Mouse (Mus musculus): ENCODE results near the gene Lrrn4. TPM values are rescaled to one million over a fixed set of nuclear protein-coding genes. Genes with fewer than 3 reads are reported as not detected.

The Lrrn4 gene
- total and polyA plus RNA-seq, 3 experiments = not detected

DNA sequence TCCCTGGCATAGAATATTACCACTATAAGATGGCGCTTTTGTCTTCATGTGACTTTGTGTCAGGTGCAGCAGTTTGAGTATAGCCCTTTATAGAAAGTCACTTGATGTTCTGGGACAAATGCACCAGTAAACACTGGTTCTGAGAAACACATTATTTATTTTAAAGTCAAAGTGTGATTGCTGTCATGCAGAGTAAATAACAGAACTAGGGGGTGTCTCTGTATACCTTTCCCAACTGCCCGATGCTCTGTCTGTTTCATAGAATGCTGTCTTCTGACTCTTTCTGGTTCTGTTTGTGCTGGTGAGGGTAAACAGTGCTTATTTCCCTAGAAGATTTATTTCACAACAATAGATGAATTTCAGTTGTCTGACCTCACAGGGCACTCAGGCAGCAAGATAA is 17.4 kb downstream of the Lrrn4 start:
- Histone ChIP-seq H3K36me3 (replicated peaks in 1 of 2; ENCODE audit: control insufficient read depth in 1 of 2, insufficient read depth in 1 of 2, low read length in 1 of 2) (peaks cover 32 to 78% of the 10 kb centered on the region in 2 experiments), H3K4me3 (replicated peaks in 1 of 3; ENCODE audit: low read depth in 2 of 3, low read length in 2 of 3, poor library complexity in 1 of 3) (no peak overlapping the region), H3K79me2 (replicated peaks; ENCODE audit: control insufficient read depth, extremely low read depth, insufficient read depth, poor library complexity, severe bottlenecking) (peaks cover 3% of the 10 kb centered on the region; the same call in 1 of the 2 replicates), H3K27me3 (replicated peaks) (no peaks in the 10 kb centered on the region), H3K9ac (ENCODE audit: insufficient read depth, low read depth) (no peak overlapping the region), H3K27ac (ENCODE audit: insufficient read depth, low read depth) (no peak overlapping the region), H3K4me1 (ENCODE audit: control insufficient read depth in 1 of 2, insufficient read depth in 2 of 2) (no peaks in the 10 kb centered on the region), H3K4me2 (ENCODE audit: insufficient read depth, low read depth, poor library complexity, severe bottlenecking) (no peak overlapping the region), H3K9me3 (replicated peaks; ENCODE audit: low read length) (no peaks in the 10 kb centered on the region)
- dilution Hi-C loops (cut with MboI; ENCODE audit: extremely low pct_ligation_motif_present, extremely low pct_unique_long_range_greater_than_20kb, low sequenced_read_pairs) = no loop called here
- no peak for DNase-seq (ENCODE audit: extremely low read depth)
- in situ Hi-C loops (cut with MboI; ENCODE audit: low pct_ligation_motif_present, low pct_unique_long_range_greater_than_20kb, low sequenced_read_pairs) = no loop called here
- TF ChIP-seq JUND (conservative IDR thresholded peaks at IDR 0.05; ENCODE audit: low read depth, low read length) = no peak
- TF ChIP-seq GABPA (IDR thresholded peaks at IDR 0.05; ENCODE audit: insufficient replicate concordance, low read depth, low read length) = no peak
- TF ChIP-seq ETS1 (conservative IDR thresholded peaks at IDR 0.05; ENCODE audit: low read depth, low read length) = no peak
- no peak for TF ChIP-seq RCOR1 (conservative IDR thresholded peaks at IDR 0.05; ENCODE audit: low read depth, low read length)
- TF ChIP-seq MAZ (IDR thresholded peaks at IDR 0.05; ENCODE audit: low read depth, low read length) = no peak
- no peak for TF ChIP-seq JUN (IDR thresholded peaks at IDR 0.05; ENCODE audit: insufficient read depth, low read depth, low read length)
- TF ChIP-seq IRF4 (IDR thresholded peaks at IDR 0.05; ENCODE audit: low read depth, low read length) = no peak
- TF ChIP-seq UBTF (IDR thresholded peaks at IDR 0.05; ENCODE audit: low read depth, low read length) = no peak
- no peak for TF ChIP-seq SIN3A (IDR thresholded peaks at IDR 0.05; ENCODE audit: low read length)
- no peak for TF ChIP-seq KAT2A (IDR thresholded peaks at IDR 0.05; ENCODE audit: insufficient replicate concordance, low read length)
- TF ChIP-seq MEF2A (IDR thresholded peaks at IDR 0.05; ENCODE audit: borderline replicate concordance, low read depth, low read length) = no peak
- no peak for TF ChIP-seq NRF1 (IDR thresholded peaks at IDR 0.05; ENCODE audit: low read depth, low read length)
- TF ChIP-seq ELF1 (IDR thresholded peaks at IDR 0.05; ENCODE audit: low read depth, low read length) = no peak
- no peak for TF ChIP-seq E2F4 (IDR thresholded peaks at IDR 0.05; ENCODE audit: insufficient replicate concordance, low read depth, low read length)
- no peak for TF ChIP-seq ZMIZ1 (IDR thresholded peaks at IDR 0.05; ENCODE audit: low read depth, low read length)
- no peak for TF ChIP-seq TBP (conservative IDR thresholded peaks at IDR 0.05; ENCODE audit: low read depth, low read length)

DNA sequence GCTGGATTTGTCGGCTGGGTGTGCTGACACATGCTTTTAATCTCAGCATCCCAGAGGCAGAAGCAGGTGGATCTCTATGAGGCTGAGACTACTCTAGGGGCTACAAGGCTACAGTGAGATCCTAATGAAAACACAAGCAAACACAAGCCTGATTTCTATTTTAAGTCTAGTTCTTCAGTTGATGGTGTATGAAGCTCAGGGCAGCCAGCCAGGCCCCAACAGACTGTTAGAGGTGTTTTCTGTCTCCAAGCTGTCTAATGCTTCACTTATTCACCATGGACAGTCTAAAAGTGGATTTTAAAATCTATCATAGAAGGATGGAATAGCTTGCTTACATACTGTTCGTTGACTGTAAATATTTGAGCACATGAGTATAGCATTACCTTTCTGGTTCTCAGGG is 19.2 kb downstream of the Lrrn4 start:
- TF ChIP-seq MXI1 (IDR thresholded peaks at IDR 0.05; ENCODE audit: low read depth, low read length) = no peak
- dilution Hi-C loops (cut with MboI; ENCODE audit: extremely low pct_ligation_motif_present, extremely low pct_unique_long_range_greater_than_20kb, low sequenced_read_pairs) = no loop called here
- Histone ChIP-seq H3K36me3 (replicated peaks in 1 of 2; ENCODE audit: control insufficient read depth in 1 of 2, insufficient read depth in 1 of 2, low read length in 1 of 2) (peaks cover 25 to 73% of the 10 kb centered on the region in 2 experiments), H3K79me2 (replicated peaks; ENCODE audit: control insufficient read depth, extremely low read depth, insufficient read depth, poor library complexity, severe bottlenecking) (peaks cover 5% of the 10 kb centered on the region), H3K4me1 (ENCODE audit: control insufficient read depth in 1 of 2, insufficient read depth in 2 of 2) (no peaks in the 10 kb centered on the region), H3K9ac (ENCODE audit: insufficient read depth, low read depth) (no peak overlapping the region), H3K27ac (ENCODE audit: insufficient read depth, low read depth) (no peak overlapping the region), H3K27me3 (replicated peaks) (no peaks in the 10 kb centered on the region), H3K4me2 (ENCODE audit: insufficient read depth, low read depth, poor library complexity, severe bottlenecking) (no peak overlapping the region), H3K9me3 (replicated peaks; ENCODE audit: low read length) (no peaks in the 10 kb centered on the region), H3K4me3 (replicated peaks in 1 of 3; ENCODE audit: low read depth in 2 of 3, low read length in 2 of 3, poor library complexity in 1 of 3) (no peak overlapping the region)
- in situ Hi-C loops (cut with MboI; ENCODE audit: low pct_ligation_motif_present, low pct_unique_long_range_greater_than_20kb, low sequenced_read_pairs) = no loop called here
- DNase-seq (ENCODE audit: extremely low read depth) = no peak

Data from CH12.LX (cell line).